Mouse (Mus musculus) right cerebral cortex, adult 2 months (tissue): ENCODE results near the gene Gm3646.

Experiments
- DNase-seq, 2 experiments: peaks; one replicate each; pipeline ENCODE4 v3.0.0; 2021 to 2022; ENCODE audit warnings: low spot score in 2 of 2

The Gm3646 gene

DNA sequence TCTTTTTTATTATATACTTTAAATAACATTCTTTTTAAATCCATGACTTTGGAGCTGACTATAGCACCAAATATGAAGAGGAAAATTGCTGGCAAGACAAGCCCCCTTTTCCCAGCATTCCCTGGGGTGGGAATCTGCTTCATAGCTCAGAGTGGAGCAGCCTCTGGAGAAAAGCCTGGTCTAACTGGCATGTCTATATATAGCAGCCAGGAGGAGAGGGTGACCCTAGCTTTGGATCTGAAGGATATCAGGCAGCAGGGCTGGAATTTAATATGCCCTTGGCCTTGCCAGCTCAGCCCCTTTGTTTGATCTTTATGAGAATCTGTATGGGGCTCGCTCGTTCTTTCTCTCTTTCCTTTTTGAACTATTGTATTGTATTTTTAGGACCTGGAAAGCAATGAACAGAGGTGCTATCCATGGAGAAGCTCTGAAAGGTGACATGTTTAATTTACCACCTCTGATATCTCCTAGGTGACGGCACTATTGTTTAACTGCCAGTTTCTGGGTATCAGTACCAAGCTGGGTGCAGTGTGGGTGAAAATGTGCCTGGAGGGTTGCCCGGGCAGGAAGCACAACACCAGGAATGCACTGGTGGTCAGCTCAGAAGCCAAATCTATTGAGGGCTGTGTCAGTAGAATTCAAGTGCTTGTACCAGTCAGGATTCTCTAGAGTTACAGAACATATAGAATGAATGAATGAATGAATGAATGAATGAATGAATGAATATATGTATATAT, at the start of gene Gm3646:
TSS of gene Gm3646 (minus strand) at position 90 of the 737 bp plus-strand sequence.
- DNase-seq, result no peak

- DNase-seq, result no peak
These were observed 41.9 kb upstream of the Gm3646 start for GRCm38 (mm10) chr1:39847066-39847465.

DNA sequence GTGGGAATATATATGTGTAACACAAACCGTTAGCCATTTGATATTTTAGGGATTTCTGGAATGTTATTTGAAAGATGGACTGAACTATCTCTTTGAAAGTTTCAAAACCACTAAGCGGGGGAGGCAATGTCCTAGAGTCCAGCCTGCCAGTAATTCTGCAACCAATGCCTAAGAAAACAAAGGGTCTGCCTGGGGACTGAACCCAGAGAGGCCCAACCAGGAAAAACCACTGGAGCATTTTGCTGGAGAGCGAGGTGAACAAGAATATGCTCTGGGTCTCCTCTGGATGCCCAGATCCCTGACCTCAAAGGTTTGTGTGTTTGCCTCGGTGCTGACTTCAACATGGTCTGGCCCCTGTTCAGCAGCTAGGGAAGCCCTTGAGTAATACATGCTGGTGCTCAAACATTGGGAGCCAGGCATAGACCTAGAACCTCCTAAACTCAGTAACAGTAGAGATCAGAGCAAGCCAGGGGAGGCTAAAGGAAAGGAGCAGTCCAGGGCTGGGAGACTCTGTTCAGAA, 41.0 kb upstream of the Gm3646 start:
- DNase-seq, result no peak

DNA sequence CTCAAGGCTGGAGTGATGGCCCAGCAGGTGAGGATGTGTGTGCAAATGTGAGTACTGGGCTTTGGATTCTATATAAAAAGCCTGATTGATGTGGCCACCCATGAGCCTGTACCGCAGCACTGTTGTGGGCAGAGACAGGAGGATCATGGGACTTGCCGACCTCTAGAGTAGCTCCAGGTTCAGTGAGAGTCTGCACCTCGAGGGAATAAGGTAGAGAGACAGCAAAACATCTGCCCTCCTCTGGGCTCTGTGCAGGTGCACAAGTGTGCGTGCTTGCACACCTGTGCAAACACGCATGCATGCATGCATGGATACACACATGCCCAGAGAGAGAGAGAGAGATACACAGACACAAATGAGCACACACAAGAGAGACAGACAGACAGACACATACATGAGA, 38.2 kb upstream of the Gm3646 start:
- DNase-seq, result no peak

GRCm38 (mm10) chr1:39842218-39843007, 37.3 kb upstream of the Gm3646 start:
- no peak for DNase-seq

- DNase-seq, result no peak
These were observed 35.7 kb upstream of the Gm3646 start for GRCm38 (mm10) chr1:39840856-39841255.

GRCm38 (mm10) chr1:39839838-39840237, 34.7 kb upstream of the Gm3646 start:
- no peak for DNase-seq

GRCm38 (mm10) chr1:39839217-39839616, 34.1 kb upstream of the Gm3646 start:
- DNase-seq, result no peak

- DNase-seq, result no peak
These were observed 33.5 kb upstream of the Gm3646 start for GRCm38 (mm10) chr1:39838487-39839169.

DNA sequence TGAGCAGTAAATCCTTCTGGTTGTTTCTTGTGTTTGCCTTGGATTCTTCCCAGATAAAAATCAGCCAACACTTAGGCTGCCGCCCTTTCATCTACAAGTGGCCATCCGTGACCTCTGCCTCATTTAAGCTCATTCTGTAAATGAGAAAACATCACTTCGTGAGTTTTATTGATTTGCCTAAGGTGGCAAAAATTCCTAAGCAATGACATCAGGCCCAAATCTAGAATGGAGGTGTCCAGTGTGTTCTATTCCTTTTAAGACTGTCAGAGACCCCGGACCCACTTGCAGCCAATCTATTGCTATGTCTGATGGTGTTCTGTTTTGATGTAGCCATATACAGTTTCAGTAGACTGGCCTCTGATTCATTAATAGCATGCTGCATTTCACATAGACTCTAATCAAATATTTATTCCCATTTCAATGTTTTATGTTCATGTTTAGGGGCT, 26.5 kb upstream of the Gm3646 start:
- no peak for DNase-seq

DNA sequence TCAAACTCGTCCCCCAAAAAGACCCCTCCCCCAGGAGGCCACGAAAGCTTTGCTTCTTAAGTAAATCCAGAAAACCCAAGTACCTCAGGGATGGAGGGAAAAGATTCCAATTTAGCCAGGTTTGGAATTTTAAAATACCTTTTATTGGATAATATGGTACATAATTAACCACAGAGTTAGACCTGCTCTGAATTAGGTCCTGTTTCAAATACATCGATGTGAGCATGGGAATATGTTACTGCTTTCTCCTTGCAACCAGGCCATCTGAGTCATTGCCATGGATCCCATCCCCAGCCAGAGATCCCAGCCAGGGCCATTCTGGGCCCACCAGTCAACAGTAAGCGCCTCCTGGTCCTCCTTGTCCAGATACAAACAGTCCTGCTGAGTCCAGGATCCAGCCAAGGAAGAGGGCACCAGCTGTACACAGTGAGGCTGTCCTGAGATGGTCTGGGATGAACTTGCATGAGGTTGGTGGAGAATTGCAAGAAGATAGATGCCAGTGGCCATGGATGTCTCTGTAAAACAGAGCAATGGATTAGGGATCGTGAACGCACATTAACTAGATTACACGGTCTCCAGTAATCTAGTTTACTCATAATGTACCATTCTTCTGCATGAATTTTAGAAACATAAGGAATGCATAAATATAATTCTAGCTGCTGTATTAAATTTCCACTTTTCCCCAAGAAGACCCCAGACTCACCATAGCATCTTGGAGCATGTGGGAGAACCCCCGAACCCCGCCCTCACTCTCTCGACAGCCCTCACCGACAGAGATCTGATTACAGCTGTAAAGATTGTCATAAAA, 25.9 kb upstream of the Gm3646 start:
- no peak for DNase-seq

- DNase-seq, result no peak
These were observed 19.8 kb upstream of the Gm3646 start for GRCm38 (mm10) chr1:39824902-39825301.

DNA sequence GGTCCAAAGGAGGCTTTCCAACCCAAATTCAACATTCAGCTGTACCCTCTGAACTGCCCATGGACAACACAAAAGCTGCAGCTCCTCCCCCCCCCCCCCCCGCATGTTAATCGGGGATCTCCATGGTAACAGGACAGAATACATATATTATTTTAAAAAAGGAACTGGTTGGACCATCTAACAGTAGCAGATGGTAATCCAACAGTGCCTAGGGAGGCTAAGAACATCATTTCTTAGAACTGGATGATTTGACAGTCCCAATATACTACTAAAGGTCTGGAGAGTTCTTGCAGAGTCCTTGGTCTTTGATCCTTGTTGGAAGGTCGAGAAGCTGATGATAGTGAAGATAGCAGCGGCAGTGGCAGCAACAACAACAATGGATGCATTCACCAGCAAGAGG, 19.1 kb upstream of the Gm3646 start:
- no peak for DNase-seq

DNA sequence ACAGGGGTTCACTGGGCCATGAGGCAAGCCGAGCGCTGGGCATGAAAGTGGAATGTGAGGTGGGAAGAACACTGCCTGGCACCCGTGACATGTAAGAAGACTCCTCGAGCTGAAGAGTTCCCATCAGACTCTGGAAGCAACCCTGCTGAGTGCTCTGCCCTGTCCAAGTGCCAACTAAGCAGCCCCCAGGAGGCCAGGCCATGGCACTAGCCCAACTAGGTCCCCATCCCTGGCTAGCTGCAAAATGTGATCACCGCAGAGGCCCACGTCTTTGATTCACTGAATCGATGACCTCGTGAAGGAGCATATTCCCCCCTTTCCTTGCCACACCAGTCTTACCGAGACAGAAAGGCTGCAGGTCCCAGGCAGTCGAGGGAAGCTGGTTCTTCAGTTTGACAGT, 14.5 kb upstream of the Gm3646 start:
- DNase-seq, result no peak

DNA sequence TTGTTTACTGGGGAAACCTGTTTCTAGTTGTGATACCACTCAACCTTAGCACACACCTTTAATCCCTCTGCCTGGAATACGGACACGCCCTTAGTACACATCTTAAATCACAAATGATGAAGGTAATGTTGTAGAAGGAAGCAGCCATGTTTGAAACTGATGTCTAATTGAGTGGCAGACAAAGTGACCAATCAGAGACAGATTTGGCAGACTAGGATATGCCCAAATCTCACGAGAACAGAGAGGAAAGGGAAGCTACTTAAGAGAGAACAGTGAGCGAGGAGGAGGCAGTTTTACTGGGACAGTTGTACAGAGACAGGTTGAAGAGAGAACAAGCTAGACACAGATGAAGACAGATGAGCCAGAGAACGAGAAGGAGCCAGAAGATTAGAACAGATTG, 10.6 kb upstream of the Gm3646 start:
- no peak for DNase-seq

DNA sequence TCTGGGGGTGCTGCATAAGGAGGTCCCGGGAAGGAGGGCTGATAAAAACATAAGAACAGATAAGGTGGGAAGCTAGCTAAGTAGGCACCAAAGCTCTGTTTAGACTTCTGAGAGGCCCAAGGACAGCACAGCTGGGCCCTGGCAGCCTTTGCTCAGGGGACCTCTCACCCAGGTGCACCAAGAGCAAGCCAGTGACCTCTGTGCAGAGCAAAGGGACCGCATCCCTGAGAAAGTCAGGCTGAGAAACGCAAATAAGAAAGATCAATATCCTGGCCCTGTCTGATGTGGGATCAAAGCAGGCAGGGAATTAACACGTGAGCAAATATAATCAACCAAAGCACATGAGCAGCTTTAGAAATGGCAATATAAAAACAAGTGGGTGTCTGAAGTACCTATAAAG, 7.9 kb upstream of the Gm3646 start:
- no peak for DNase-seq

DNA sequence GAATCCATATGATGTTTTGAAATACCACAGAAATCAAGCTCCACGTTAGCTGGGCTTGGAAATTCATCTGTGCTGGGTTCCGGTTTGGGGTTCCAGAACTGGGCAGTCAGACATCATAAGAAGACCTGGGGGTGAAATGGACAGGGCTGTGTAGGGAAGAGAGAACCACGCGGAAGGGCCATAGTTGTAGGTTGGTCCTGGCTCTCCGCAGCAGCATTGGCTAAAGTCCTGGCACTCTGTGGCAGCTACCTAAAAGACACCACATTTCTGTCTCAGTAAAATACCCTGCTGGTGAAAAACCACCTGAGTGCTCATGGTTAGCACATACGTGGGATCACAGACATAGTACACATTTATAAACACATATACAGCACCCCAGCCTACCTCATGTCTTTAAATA, 343 bp downstream of the Gm3646 start:
- DNase-seq, result no peak

DNA sequence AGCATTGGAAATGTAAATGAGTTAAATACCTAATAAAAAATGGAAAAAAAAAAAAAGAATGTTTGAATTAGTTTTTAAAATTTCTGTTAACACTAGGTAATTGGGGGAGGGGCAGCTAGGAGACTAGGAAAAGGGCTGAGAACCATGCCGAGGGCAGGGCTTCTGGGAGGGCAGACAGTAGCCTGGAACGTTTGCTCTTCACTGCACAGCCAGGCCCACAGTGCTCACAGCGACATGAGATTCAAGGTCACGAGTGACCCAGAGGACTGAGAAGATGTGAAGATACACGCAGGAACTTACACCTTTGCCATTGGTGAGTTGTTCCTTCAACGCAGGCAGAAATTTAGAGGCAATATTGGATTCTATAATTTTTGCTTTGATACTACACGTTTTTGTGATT, 2.2 kb downstream of the Gm3646 start:
- no peak for DNase-seq

DNA sequence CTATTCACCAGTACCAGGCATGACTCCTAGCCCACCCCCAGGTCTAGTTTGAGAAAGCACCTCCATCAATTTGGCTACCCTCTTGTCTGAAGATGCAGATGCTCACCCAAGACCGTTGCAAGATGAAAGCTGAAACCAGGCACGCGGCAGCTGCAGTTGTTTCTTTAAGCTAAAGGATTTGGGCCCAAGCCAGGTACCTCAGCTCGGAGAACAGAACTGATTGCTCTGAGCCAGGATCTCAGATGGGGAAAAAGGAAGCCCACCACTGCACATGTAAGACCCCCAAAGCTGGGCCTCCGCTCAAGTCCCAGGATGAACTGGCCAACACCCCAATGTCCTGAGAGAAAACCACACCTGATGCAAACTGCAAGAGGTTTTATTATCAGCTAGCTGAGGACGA, 7.6 kb downstream of the Gm3646 start:
- no peak for DNase-seq

GRCm38 (mm10) chr1:39796765-39797164, 8.4 kb downstream of the Gm3646 start:
- DNase-seq, result no peak

GRCm38 (mm10) chr1:39784632-39785031, 20.5 kb downstream of the Gm3646 start:
- no peak for DNase-seq

GRCm38 (mm10) chr1:39781835-39782234, 23.3 kb downstream of the Gm3646 start:
- DNase-seq, result no peak
